Mouse (Mus musculus) spleen, adult 2 months (tissue): ENCODE measurements around the gene Fcer1g. TPM values are rescaled to one million over a fixed set of nuclear protein-coding genes. Genes with fewer than 3 reads are reported as not detected.

Source experiments
- DNase-seq, 2 experiments: peaks; one replicate each; pipeline versions ENCODE4 v3.0.0 to v3.0.0-alpha.2; 2012 to 2021; ENCODE audit warnings: low spot score in 2 of 2, low read depth in 1 of 2
- H3K27ac ChIP-seq: fragments of 200-500 bp; 2 replicates; pipeline ENCODE4 v1.5.1; 2012; ENCODE audit warnings: low read length, inconsistent platforms; ENCODE audit not compliant: insufficient read depth
- H3K27me3 ChIP-seq: fragments of 200-500 bp; 2 replicates; pipeline ENCODE4 v1.6.1; 2012; ENCODE audit warnings: mild to moderate bottlenecking, moderate library complexity, low read length, inconsistent platforms; ENCODE audit not compliant: control insufficient read depth, insufficient read depth
- H3K36me3 ChIP-seq: fragments of 200-500 bp; 2 replicates; pipeline ENCODE4 v1.6.1; 2012; ENCODE audit warnings: mild to moderate bottlenecking, low read length, inconsistent platforms; ENCODE audit not compliant: control insufficient read depth, insufficient read depth
- H3K4me1 ChIP-seq: fragments of 200-500 bp; 2 replicates; pipeline ENCODE4 v1.6.1; 2011; ENCODE audit warnings: inconsistent platforms; ENCODE audit not compliant: control insufficient read depth, insufficient read depth, insufficient read length
- H3K4me3 ChIP-seq: fragments of 200-500 bp; 2 replicates; pipeline ENCODE4 v1.5.1; 2011; ENCODE audit warnings: mild to moderate bottlenecking, inconsistent platforms; ENCODE audit not compliant: insufficient read depth, insufficient read length; ENCODE audit errors: extremely low read depth
- CTCF ChIP-seq: fragments of 200-500 bp; IDR thresholded peaks from 2 replicates; pipeline ENCODE4 v1.5.1; 2011; ENCODE audit warnings: mild to moderate bottlenecking, inconsistent platforms; ENCODE audit not compliant: insufficient read depth, insufficient read length, insufficient replicate concordance; ENCODE audit errors: extremely low read depth
- POLR2A ChIP-seq: fragments of 200-500 bp; IDR thresholded peaks from 2 replicates; pipeline ENCODE4 v1.6.1; 2011; ENCODE audit warnings: low read depth, low read length, inconsistent platforms
- WGBS: fragments of 180-500 bp; shearing (Covaris S2); methylation state at CpG from one replicate; pipeline ENCODE4 v1.1.7; 2018; 5-methylcytosine and 5-hydroxymethylcytosine counted together
- polyA plus RNA-seq: library from polyadenylated mRNA; depleted of rRNA; stranded (reverse); fragments of >200 nt; gene quantifications from 2 replicates; pipeline ENCODE4 v1.2.3, GENCODE M21; 2012

Fcer1g gene
- polyA plus RNA-seq, 1 experiment: 307 TPM

- TF ChIP-seq POLR2A (no peak), CTCF (no peak)
- no peak for DNase-seq
- Histone ChIP-seq H3K27me3 (no peaks in the 10 kb centered on the region), H3K4me3 (no peak overlapping the region), H3K27ac (no peak overlapping the region), H3K36me3 (peaks cover 4% of the 10 kb centered on the region; the same call in 1 of the 2 replicates), H3K4me1 (peaks cover 11% of the 10 kb centered on the region; the same call in 1 of the 2 replicates)
- WGBS: 91% methylated on average over 2 of the region's 2 CpGs
These were observed 10.4 kb downstream of the Fcer1g start for GRCm38 (mm10) chr1:171223796-171224195.

DNA sequence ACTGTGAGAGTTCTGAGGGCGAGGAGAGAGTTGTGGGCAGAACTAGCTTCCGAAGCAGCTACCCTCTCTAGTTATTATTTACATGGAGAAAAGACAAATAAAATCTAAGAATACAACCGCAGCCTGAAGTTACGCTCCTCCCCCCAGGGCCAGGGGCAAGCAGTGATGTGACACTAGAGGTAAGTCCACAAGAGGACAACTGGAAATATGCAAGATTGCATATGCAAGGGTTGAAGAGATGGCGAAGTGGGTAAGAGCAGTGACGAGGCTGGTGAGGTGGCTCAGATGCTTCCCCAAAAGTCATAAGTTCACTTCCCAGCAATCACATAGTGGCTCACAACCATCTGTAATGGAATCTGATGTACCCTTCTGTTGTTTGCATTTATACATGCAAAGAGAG, 11.0 kb downstream of the Fcer1g start:
- Histone ChIP-seq H3K27ac (peak overlapping the region; percentile 82; the same call in 1 of the 2 replicates), H3K4me1 (peaks cover 11% of the 10 kb centered on the region; the same call in 1 of the 2 replicates), H3K36me3 (peaks cover 4% of the 10 kb centered on the region; the same call in 1 of the 2 replicates), H3K4me3 (peak overlapping the region; percentile 65), H3K27me3 (no peaks in the 10 kb centered on the region)
- TF ChIP-seq POLR2A (no peak), CTCF (no peak)
- no peak for DNase-seq
- WGBS: 81% methylated on average over 6 of the region's 6 CpGs

DNA sequence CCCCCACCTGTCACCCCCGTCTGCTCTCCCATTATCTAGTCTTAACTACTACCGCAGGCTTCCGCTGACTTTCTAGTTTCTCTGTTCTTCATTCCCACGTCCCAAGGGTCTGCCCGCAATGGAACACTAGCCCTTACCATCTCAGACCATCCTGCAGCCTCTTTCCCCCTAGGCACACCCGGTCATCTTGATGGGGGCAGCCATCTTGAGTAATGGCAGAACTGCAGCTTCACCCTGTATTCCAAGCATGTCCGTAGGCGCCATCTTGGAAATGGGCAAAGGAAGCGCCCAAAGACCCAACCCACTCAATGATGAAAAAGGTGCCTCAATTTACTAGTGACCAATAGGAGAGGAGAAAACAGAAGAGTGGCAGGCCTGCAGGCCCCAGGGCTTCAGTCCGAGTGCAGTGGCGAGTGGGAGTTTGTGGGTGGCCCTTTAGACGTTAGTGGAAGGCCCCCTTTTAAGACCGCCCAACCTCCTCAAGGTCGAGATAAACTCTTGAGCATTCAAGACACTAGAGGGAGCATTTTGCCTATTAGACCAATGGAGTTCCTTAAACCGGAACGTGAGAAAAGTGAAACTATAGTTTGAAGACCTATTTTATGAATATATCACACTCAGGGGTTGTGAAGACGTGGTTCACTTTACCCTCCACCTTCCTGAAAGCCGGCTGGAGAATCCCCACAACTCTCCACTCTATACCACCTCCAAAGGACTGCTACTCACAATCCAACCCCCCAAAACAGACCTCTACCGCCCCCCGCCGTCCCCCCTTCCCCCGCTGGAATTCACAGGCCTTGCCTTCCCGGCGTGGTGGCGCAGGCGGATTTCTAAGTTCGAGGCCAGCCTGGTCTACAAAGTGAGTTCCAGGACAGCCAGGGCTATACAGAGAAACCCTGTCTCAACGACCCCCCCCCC, 11.7 kb downstream of the Fcer1g start, which contains the start of gene Tomm40l:
Gene Tomm40l (minus strand): TSS at position 277 of the 918 bp plus-strand sequence.
- Histone ChIP-seq H3K4me1 (peaks cover 11% of the 10 kb centered on the region; the same call in 1 of the 2 replicates), H3K36me3 (peaks cover 4% of the 10 kb centered on the region; the same call in 1 of the 2 replicates), H3K27me3 (no peaks in the 10 kb centered on the region), H3K4me3 (peak within 1 kb of the TSS; percentile 69), H3K27ac (peak within 1 kb of the TSS; percentile 82)
- 2% methylated on average over 28 of the region's 28 CpGs for WGBS
- TF ChIP-seq CTCF: peak; percentile 15; the same call in 1 of the 2 replicates
- TF ChIP-seq POLR2A: peak; percentile 8; the same call in 1 of the 2 replicates
- peak; percentile 87 to 99 for DNase-seq

DNA sequence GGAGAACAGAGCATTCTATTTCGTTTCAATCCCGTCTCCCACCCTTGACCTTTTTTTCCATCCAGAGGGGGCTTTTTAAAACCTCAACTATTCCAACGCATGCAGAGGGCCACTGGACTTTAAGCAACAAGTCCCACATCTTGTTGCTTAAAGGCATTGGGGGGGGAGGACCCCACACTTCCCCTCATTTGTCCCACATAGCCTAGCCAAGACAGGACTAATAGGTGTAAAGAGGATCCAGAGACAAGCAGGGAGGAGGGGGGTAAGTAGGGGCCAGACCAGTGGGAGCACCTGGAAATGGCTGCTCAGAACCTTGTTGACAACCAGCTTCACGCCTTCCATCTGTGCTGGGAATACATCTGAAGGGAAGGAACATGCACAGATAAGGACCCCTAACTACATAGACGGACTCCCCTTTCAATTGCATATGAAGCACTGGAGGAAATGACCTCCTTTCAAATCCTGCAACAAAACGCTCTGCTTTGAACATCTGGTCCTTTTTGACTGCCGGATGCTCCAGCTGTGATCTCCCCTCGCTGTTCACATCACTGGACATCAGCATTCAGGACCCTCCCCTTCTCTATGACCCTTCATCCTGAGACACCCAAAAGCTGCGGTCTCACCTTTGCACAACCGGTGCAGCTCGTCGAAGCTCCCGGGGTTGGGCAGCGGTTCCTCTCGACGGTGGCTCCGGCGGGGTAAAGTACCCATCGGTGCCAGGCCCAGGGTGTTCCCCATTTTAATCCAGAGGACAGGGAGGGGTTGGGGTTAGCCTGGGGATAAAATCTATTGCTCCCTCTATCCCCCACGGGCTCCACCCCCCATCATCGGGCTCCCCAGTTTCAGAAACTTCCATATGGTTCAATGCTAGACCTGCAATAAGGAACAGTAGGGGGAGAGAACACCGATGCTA, 12.6 kb downstream of the Fcer1g start:
- Histone ChIP-seq H3K36me3 (peaks cover 4% of the 10 kb centered on the region; the same call in 1 of the 2 replicates), H3K27me3 (no peaks in the 10 kb centered on the region), H3K27ac (no peak overlapping the region), H3K4me1 (peaks cover 11% of the 10 kb centered on the region; the same call in 1 of the 2 replicates), H3K4me3 (peak overlapping the region; percentile 69)
- 11% methylated on average over 22 of the region's 22 CpGs for WGBS
- peak in 1 of 2 experiments; percentile 15 for DNase-seq
- TF ChIP-seq CTCF (no peak), POLR2A (no peak)

DNA sequence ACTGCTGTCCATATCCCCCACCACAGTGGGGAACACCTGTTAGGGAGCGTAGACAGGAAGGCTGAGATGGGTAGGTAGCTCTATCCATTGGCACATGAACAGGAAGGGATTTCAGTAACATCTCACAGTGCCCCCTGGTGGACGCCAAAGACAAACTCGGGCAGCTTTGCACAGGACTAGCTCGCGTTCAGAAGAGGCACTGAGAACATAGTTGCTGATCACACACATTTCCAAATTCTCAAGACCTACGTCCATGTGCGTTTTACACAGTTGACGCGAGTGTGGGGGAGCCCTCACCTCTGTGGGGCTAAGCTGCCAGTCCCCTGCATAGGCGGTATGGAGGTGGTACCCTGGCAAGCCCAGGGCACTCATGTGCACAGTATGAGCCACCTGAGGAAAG, 13.3 kb downstream of the Fcer1g start:
- Histone ChIP-seq H3K27me3 (no peaks in the 10 kb centered on the region), H3K4me1 (peaks cover 11% of the 10 kb centered on the region; the same call in 1 of the 2 replicates), H3K27ac (no peak overlapping the region), H3K36me3 (peaks cover 4% of the 10 kb centered on the region; the same call in 1 of the 2 replicates), H3K4me3 (no peak overlapping the region)
- DNase-seq: peak; percentile 59 to 71
- 13% methylated on average over 10 of the region's 10 CpGs for WGBS
- TF ChIP-seq CTCF (peak; percentile 59; the same call in 1 of the 2 replicates), POLR2A (no peak)
